Mouse (Mus musculus): Measurements from ENCODE around the gene Olfr1057. TPM values are rescaled to one million over a fixed set of nuclear protein-coding genes. Genes with fewer than 3 reads are reported as not detected.
"Not testable (repeated sequence)": the region's sequence is repeated elsewhere in the genome, so short reads cannot be mapped to it uniquely, and the experiment has no call there.

Olfr1057 gene
- not detected for total RNA-seq (2021)

GRCm38 (mm10) chr2:86378293-86378692 is at the start of gene Olfr1057:
Olfr1057 (minus strand) TSS chr2:86378393.
- no peak for DNase-seq (ENCODE audit: extremely low spot score in 1 of 2, low spot score in 1 of 2)

GRCm38 (mm10) chr2:86426649-86427048 is 48.5 kb upstream of the Olfr1057 start, which contains the start of gene Olfr1062:
Olfr1062 (minus strand) TSS chr2:86426749.
- DNase-seq (ENCODE audit: extremely low spot score in 1 of 2, low spot score in 1 of 2) = not testable (repeated sequence)

- no peak for DNase-seq (ENCODE audit: extremely low spot score in 1 of 2, low spot score in 1 of 2)
Measured at GRCm38 (mm10) chr2:86413950-86414349, 35.8 kb upstream of the Olfr1057 start, which contains the start of gene Olfr1061. Olfr1061 (minus strand) TSS chr2:86414050.

GRCm38 (mm10) chr2:86395114-86395513 is 16.9 kb upstream of the Olfr1057 start:
- DNase-seq (ENCODE audit: extremely low spot score in 1 of 2, low spot score in 1 of 2) = no peak

DNA sequence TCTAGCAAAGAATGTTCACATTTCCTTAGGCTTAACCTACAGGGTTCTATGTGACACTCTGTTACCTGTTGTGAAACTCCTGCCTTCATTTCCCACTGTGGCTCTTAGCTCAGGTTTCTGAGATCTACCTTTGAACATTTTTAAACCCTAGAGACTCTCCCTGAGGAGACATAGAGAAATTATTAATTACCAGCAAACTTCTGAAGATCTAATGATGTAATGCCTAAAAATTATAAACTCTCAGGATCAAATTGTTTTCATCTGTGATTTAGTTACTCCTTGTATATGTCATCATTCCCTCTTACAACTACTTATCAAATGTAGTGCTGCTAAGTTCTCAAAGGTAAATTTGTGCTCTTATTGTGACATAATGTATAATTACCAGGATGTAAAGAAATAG is 10.3 kb upstream of the Olfr1057 start, which contains the start of gene Olfr1058:
Gene Olfr1058, minus strand, starts transcription at position 101 of the 400 bp plus-strand sequence.
- DNase-seq (ENCODE audit: extremely low spot score in 1 of 2, low spot score in 1 of 2) = not testable (repeated sequence)

- not testable (repeated sequence) for DNase-seq (ENCODE audit: extremely low spot score in 1 of 2, low spot score in 1 of 2)
Measured at GRCm38 (mm10) chr2:86366342-86366741, 11.9 kb downstream of the Olfr1057 start.

GRCm38 (mm10) chr2:86362369-86362768 is 15.8 kb downstream of the Olfr1057 start, which contains the start of gene Olfr1056:
Olfr1056 (minus strand) TSS chr2:86362469.
- DNase-seq (ENCODE audit: extremely low spot score in 1 of 2, low spot score in 1 of 2) = no peak

- not testable (repeated sequence) for DNase-seq (ENCODE audit: extremely low spot score in 1 of 2, low spot score in 1 of 2)
Measured at GRCm38 (mm10) chr2:86351751-86352150, 26.4 kb downstream of the Olfr1057 start.

- no peak for DNase-seq (ENCODE audit: extremely low spot score in 1 of 2, low spot score in 1 of 2)
Measured at GRCm38 (mm10) chr2:86350184-86350583, 28.0 kb downstream of the Olfr1057 start, which contains the start of gene Olfr1055. Olfr1055 (minus strand) TSS chr2:86350284.

DNA sequence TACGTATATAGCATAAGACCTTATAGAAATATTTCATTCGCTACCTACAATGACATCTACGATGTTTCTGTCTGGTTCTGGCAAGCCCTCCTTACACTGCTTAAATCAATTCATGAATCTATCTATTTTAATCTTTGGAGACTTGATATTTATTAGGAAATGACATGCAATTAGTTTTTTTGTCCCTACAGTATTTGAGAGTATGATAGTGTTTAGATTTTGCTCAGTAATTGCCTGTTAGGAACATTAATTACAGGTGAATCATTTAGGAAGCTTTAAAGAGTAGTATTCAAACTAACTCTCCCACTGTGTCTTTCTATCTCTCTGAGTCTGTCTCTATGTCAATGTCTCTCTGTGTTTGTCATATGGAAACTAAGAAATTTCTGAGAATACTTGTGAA is 42.9 kb downstream of the Olfr1057 start, which contains the start of gene Olfr1054:
Gene Olfr1054, minus strand, starts transcription at position 101 of the 400 bp plus-strand sequence.
- DNase-seq (ENCODE audit: extremely low spot score in 1 of 2, low spot score in 1 of 2) = no peak

Other genes starting within 250 kb of the Olfr1057 start
- gene Olfr1039, start 242.5 kb downstream of the Olfr1057 start, total RNA-seq (2021) = not detected
- gene Olfr1040, start 231.7 kb downstream of the Olfr1057 start, total RNA-seq (2021) = not detected
- gene Olfr1042, start 216.6 kb downstream of the Olfr1057 start, total RNA-seq (2021) = not detected
- gene Olfr1043, start 210.9 kb downstream of the Olfr1057 start, total RNA-seq (2021) = not detected
- gene Olfr1044, start 200.6 kb downstream of the Olfr1057 start, total RNA-seq (2021) = not detected
- gene Olfr52, start 192.7 kb downstream of the Olfr1057 start, total RNA-seq (2021) = not detected
- not detected for gene Olfr1045, start 175.4 kb downstream of the Olfr1057 start, total RNA-seq (2021)
- gene Olfr1046, start 159.1 kb downstream of the Olfr1057 start, total RNA-seq (2021) = not detected
- gene Olfr1047, start 147.0 kb downstream of the Olfr1057 start, total RNA-seq (2021) = not detected
- gene Olfr1048, start 138.1 kb downstream of the Olfr1057 start, total RNA-seq (2021) = not detected
- not detected for gene Olfr1049, start 120.1 kb downstream of the Olfr1057 start, total RNA-seq (2021)
- not detected for gene Olfr1051, start 99.3 kb downstream of the Olfr1057 start, total RNA-seq (2021)
- not detected for gene Olfr1052, start 85.9 kb downstream of the Olfr1057 start, total RNA-seq (2021)
- gene Olfr1053, start 63.1 kb downstream of the Olfr1057 start, total RNA-seq (2021) = not detected
- gene Olfr1054, start 43.0 kb downstream of the Olfr1057 start, total RNA-seq (2021) = not detected
- gene Olfr1055, start 28.1 kb downstream of the Olfr1057 start, total RNA-seq (2021) = not detected
- not detected for gene Olfr1056, start 15.9 kb downstream of the Olfr1057 start, total RNA-seq (2021)
- not detected for gene Olfr1058, start 10.2 kb upstream of the Olfr1057 start, total RNA-seq (2021)
- not detected for gene Olfr1061, start 35.7 kb upstream of the Olfr1057 start, total RNA-seq (2021)
- gene Olfr1062, start 48.4 kb upstream of the Olfr1057 start, total RNA-seq (2021) = not detected
- gene Olfr1065, start 72.2 kb upstream of the Olfr1057 start, total RNA-seq (2021) = not detected
- not detected for gene Olfr1066, start 77.9 kb upstream of the Olfr1057 start, total RNA-seq (2021)
- not detected for gene Olfr228, start 109.0 kb upstream of the Olfr1057 start, total RNA-seq (2021)
- gene Olfr1076, start 130.1 kb upstream of the Olfr1057 start, total RNA-seq (2021) = not detected
- not detected for gene Olfr1079, start 164.1 kb upstream of the Olfr1057 start, total RNA-seq (2021)
- gene Olfr1080, start 179.8 kb upstream of the Olfr1057 start, total RNA-seq (2021) = not detected
- not detected for gene Olfr1082, start 220.6 kb upstream of the Olfr1057 start, total RNA-seq (2021)